Mouse (Mus musculus) sigmoid colon, adult 10 weeks (tissue): ENCODE measurements around the gene Cobl. TPM values are rescaled to one million over a fixed set of nuclear protein-coding genes. Genes with fewer than 3 reads are reported as not detected.

Source experiments
- polyA plus RNA-seq: library from polyadenylated mRNA; stranded (reverse); fragments of 350-450 nt; fragmentation: Illumina TruSeq; extraction: RNeasy Lipid Tissue Mini Kit (QIAGEN cat#74804); gene quantifications from one replicate; pipeline ENCODE4 v1.2.3, GENCODE M21; 2014; ENCODE audit warnings: low read depth, low replicate concordance

Gene Cobl
- 72.1 TPM for polyA plus RNA-seq

GRCm38 (mm10) chr11:12464181-12465162, at the start of gene Cobl:
Gene Cobl, minus strand, starts transcription at chr11:12464960.

